Mouse (Mus musculus) megakaryocyte, embryonic 14.5 days (primary cell): ENCODE measurements at regions not wholly inside any gene's neighbourhood (a gene's known extent, or its start where the extent isn't known, plus 50 kb on each side); places are given as distances from the start of the nearest gene placed in this dataset.

Source experiments
- FLI1 ChIP-seq: IDR thresholded peaks from 2 replicates; pipeline ENCODE4 v1.6.1; 2012; ENCODE audit warnings: low read length, inconsistent platforms, mixed read lengths
- GATA1 ChIP-seq: IDR thresholded peaks from 3 replicates; pipeline ENCODE4 v1.6.1; 2012; ENCODE audit warnings: mixed read lengths, low read length, inconsistent platforms, borderline replicate concordance

DNA sequence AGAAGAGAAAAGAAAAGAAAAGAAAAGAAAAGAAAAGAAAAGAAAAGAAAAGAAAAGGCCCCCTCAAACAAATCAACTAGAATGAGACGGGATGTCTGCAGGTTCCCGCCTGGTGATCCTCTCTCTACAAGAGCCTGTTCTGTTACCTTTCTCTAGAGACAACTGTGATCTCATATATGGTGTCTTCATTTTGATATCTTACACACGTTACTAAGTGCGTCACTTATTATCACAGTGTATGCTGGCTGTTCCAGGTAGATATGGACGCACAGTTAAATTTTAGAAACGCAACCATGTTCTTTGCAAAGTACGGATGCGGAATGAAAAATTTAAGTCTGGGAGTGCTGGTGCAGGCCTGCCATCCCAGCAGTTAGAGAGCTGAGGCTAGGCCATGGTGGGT lies 53.2 kb upstream of the Slc38a2 start:
- TF ChIP-seq GATA1 (no peak), FLI1 (no peak)
